Mouse (Mus musculus) forebrain, embryonic 15.5 days (tissue): ENCODE data around the gene Gjb1. TPM values are rescaled to one million over a fixed set of nuclear protein-coding genes. Genes with fewer than 3 reads are reported as not detected.

Experiments
- ATAC-seq: fragments of 200-750 bp; cut with Nextera tagmentation; replicated peaks from 2 replicates; pipeline ENCODE4 v1.8.0; 2017; ENCODE audit warnings: mild to moderate bottlenecking, moderate TSS enrichment, moderate library complexity
- H3K27ac ChIP-seq: fragments of 300-500 bp; sonication (generic); replicated peaks from 2 replicates; pipeline ENCODE4 v1.5.1; 2015; ENCODE audit warnings: mild to moderate bottlenecking, inconsistent platforms
- H3K27me3 ChIP-seq: fragments of 300-500 bp; sonication (generic); 2 replicates; pipeline ENCODE4 v1.6.1; 2015; ENCODE audit warnings: inconsistent platforms
- H3K36me3 ChIP-seq: fragments of 300-500 bp; sonication (generic); 2 replicates; pipeline ENCODE4 v1.6.1; 2015; ENCODE audit warnings: mild to moderate bottlenecking, inconsistent platforms
- H3K4me1 ChIP-seq: fragments of 300-500 bp; sonication (generic); 2 replicates; pipeline ENCODE4 v1.6.1; 2015; ENCODE audit warnings: inconsistent platforms
- H3K4me2 ChIP-seq: fragments of 300-500 bp; sonication (generic); replicated peaks from 2 replicates; pipeline ENCODE4 v1.6.1; 2015; ENCODE audit warnings: mild to moderate bottlenecking, inconsistent platforms
- H3K4me3 ChIP-seq: fragments of 300-500 bp; sonication (generic); 2 replicates; pipeline ENCODE4 v1.5.1; 2015; ENCODE audit warnings: mild to moderate bottlenecking, inconsistent platforms
- H3K9ac ChIP-seq: fragments of 300-500 bp; sonication (generic); replicated peaks from 2 replicates; pipeline ENCODE4 v1.6.1; 2015; ENCODE audit warnings: mild to moderate bottlenecking, inconsistent platforms
- H3K9me3 ChIP-seq: fragments of 300-500 bp; sonication (generic); 2 replicates; pipeline ENCODE4 v1.6.1; 2016; ENCODE audit warnings: inconsistent platforms
- WGBS: fragments of 180-500 bp; shearing (Covaris S2); methylation state at CpG from one replicate; pipeline ENCODE4 v1.1.7; 2015; ENCODE audit warnings: mixed read lengths; 5-methylcytosine and 5-hydroxymethylcytosine counted together
- polyA plus RNA-seq: library from polyadenylated mRNA; unstranded; fragments of >200 nt; fragmentation: Nextera tagmentation; extraction: Ambion mirVana; gene quantifications from 2 replicates; pipeline ENCODE4 v1.2.1, GENCODE M21; 2015

Gene Gjb1
- polyA plus RNA-seq, 1 experiment from 2014 or later = 0.29 TPM

- WGBS = 70% methylated on average over 3 of the region's 3 CpGs
- no peak overlapping the region for H3K9ac ChIP-seq
- H3K36me3 ChIP-seq = no peaks in the 10 kb centered on the region
- H3K4me1 ChIP-seq = no peaks in the 10 kb centered on the region
- no peak for ATAC-seq
- no peaks in the 10 kb centered on the region for H3K9me3 ChIP-seq
- H3K27me3 ChIP-seq = no peaks in the 10 kb centered on the region
- H3K4me3 ChIP-seq = no peak overlapping the region
- H3K4me2 ChIP-seq = no peak overlapping the region
- H3K27ac ChIP-seq = no peak overlapping the region
Observed at GRCm38 (mm10) chrX:101370573-101370972, 5.6 kb upstream of the Gjb1 start.

DNA sequence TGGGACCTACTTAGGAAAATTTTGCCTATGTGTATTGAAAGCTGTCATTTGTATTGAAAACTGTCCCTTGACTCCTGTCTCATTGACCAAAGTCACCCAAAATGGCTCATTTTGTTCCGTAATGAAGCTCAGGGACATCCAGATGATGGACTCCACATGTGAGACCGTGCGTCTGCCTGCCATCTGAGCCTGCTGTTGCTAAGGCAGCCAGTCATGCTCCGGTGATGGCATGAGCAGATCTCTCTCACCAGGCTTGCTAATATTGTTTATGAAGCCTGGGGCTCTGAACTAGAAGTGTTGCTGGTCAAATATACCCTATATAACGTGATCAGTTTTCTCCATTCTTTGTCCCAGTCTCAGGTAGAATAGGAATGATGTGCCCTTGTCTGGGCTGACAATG, 3.2 kb upstream of the Gjb1 start:
- Histone ChIP-seq H3K27ac (no peak overlapping the region), H3K4me1 (no peaks in the 10 kb centered on the region), H3K27me3 (no peaks in the 10 kb centered on the region), H3K36me3 (no peaks in the 10 kb centered on the region), H3K4me2 (no peak overlapping the region), H3K4me3 (no peak overlapping the region), H3K9me3 (no peaks in the 10 kb centered on the region), H3K9ac (no peak overlapping the region)
- ATAC-seq = no peak
- WGBS = 75% methylated on average over 5 of the region's 5 CpGs

- Histone ChIP-seq H3K9ac (no peak overlapping the region), H3K4me2 (no peak overlapping the region)
Observed at GRCm38 (mm10) chrX:101377076-101377475, 898 bp downstream of the Gjb1 start.

DNA sequence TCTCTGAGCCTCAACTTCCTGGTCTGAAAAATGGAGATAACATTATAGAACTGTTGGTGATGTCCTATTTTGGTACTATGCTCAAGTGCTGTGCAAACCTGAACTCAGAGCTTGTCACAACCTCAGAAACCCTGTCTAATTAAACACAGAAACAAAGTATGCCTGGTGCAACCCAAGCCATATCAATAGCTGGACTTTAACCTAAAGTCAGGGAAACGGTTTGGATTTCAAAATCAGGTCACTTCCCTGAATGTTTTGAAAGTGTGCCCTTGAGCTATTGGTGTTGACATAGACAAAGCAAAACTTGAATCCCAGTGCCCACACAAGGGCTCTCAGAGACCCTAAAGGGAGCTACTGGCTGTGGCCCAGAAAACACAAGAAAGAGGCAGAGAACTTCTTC, 3.6 kb downstream of the Gjb1 start:
- no peak overlapping the region for H3K4me3 ChIP-seq
- H3K36me3 ChIP-seq = no peaks in the 10 kb centered on the region
- no peaks in the 10 kb centered on the region for H3K9me3 ChIP-seq
- no peak overlapping the region for H3K27ac ChIP-seq
- ATAC-seq = no peak
- WGBS = 75% methylated on average over 1 of the region's 1 CpGs
- H3K9ac ChIP-seq = no peak overlapping the region
- peaks cover 9% of the 10 kb centered on the region; the same call in 1 of the 2 replicates for H3K4me1 ChIP-seq
- H3K4me2 ChIP-seq = no peak overlapping the region
- H3K27me3 ChIP-seq = 0 out of 2 replicates have a peak, but pooled peaks cover 7% of the 10 kb centered on the region

More at GRCm38 (mm10) chrX:101377076-101377475, 898 bp downstream of the Gjb1 start:
- 64% methylated on average over 4 of the region's 4 CpGs for WGBS
- no peaks in the 10 kb centered on the region for H3K4me1 ChIP-seq
- H3K27ac ChIP-seq = no peak overlapping the region
- H3K9me3 ChIP-seq = no peaks in the 10 kb centered on the region
- no peak overlapping the region for H3K4me3 ChIP-seq
- ATAC-seq = no peak
- H3K27me3 ChIP-seq = no peaks in the 10 kb centered on the region
- no peaks in the 10 kb centered on the region for H3K36me3 ChIP-seq

GRCm38 (mm10) chrX:101383455-101383854, 7.3 kb downstream of the Gjb1 start:
- no peak for ATAC-seq
- no peak overlapping the region for H3K9ac ChIP-seq
- H3K4me2 ChIP-seq = no peak overlapping the region
- H3K27me3 ChIP-seq = 0 out of 2 replicates have a peak, but pooled peaks cover 7% of the 10 kb centered on the region
- WGBS = 25% methylated on average over 18 of the region's 18 CpGs
- H3K4me3 ChIP-seq = no peak overlapping the region
- no peaks in the 10 kb centered on the region for H3K36me3 ChIP-seq
- H3K4me1 ChIP-seq = peaks cover 12% of the 10 kb centered on the region; the same call in 1 of the 2 replicates
- no peak overlapping the region for H3K27ac ChIP-seq
- H3K9me3 ChIP-seq = no peaks in the 10 kb centered on the region

- Histone ChIP-seq H3K4me3 (peak overlapping the region; percentile 35), H3K36me3 (no peaks in the 10 kb centered on the region), H3K27me3 (0 out of 2 replicates have a peak, but pooled peaks cover 7% of the 10 kb centered on the region), H3K4me1 (peaks cover 12% of the 10 kb centered on the region; the same call in 1 of the 2 replicates), H3K9me3 (no peaks in the 10 kb centered on the region), H3K9ac (peak overlapping the region; percentile 36; the same call in 1 of the 2 replicates), H3K4me2 (peak overlapping the region; percentile 52), H3K27ac (no peak overlapping the region)
- WGBS = 18% methylated on average over 29 of the region's 32 CpGs
- peak; percentile 62 for ATAC-seq
Observed at GRCm38 (mm10) chrX:101384439-101385137, 8.4 kb downstream of the Gjb1 start.

DNA sequence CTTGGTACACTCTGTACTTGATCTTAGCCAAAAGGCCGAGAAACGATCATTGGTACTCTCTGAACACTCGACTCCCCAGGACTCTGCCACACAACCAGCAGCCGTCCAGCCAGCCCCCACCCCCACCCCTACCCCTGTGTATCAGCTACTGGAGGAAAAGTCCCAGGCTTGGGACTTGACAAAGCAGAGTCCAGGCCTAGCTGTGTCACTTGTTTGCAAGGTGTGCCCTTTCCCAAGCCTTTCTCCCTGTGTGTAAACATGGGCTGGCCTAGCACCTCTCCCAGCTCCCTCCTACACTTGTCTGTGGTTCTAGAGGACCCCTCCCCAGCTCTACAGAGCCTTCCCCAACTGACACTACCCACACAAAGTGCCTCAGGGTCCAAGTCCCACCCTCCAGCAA, 10.0 kb downstream of the Gjb1 start:
- Histone ChIP-seq H3K27me3 (0 out of 2 replicates have a peak, but pooled peaks cover 7% of the 10 kb centered on the region), H3K36me3 (no peaks in the 10 kb centered on the region), H3K9me3 (no peaks in the 10 kb centered on the region), H3K4me1 (peaks cover 12% of the 10 kb centered on the region; the same call in 1 of the 2 replicates), H3K9ac (no peak overlapping the region), H3K27ac (no peak overlapping the region), H3K4me3 (no peak overlapping the region), H3K4me2 (no peak overlapping the region)
- WGBS = 26% methylated on average over 4 of the region's 4 CpGs
- peak; percentile 4; the same call in 1 of the 2 replicates for ATAC-seq

DNA sequence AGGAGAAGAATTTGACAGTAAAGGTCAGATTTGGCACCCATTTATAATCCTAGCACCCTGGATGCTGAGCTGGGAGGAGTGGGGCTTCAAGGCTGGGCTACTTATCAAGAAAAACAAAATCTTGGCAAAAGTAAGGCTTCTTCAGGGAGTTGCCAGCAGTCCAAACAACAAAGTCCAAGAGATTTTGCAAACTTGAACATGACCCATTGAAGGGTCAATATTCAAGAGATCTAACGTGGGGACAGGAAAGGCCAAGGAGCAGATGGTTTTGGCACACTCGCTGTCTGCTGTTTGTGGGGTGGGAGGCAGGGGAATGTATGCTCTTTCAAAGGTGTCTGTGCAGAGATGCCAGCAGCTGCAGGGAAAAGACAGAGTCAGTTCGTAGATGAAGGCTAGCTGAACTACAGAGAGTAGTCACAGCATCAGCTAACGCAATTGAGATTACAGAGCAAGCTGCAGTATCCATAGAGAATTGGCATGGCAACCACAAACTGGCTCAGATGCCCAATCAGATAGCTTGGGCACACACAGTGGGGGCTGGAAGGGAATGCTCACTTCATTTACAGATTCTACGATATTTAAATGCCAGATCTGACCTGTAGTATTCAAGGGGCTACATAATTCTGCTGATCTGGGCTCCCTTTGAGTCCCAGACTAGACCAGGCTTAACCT, 12.8 kb downstream of the Gjb1 start:
- Histone ChIP-seq H3K9me3 (no peaks in the 10 kb centered on the region), H3K4me2 (no peak overlapping the region), H3K4me3 (no peak overlapping the region), H3K9ac (no peak overlapping the region), H3K4me1 (peaks cover 9% of the 10 kb centered on the region; the same call in 1 of the 2 replicates), H3K27ac (no peak overlapping the region; the same call in 1 of the 2 replicates), H3K36me3 (no peaks in the 10 kb centered on the region), H3K27me3 (0 out of 2 replicates have a peak, but pooled peaks cover 2% of the 10 kb centered on the region)
- peak; percentile 39 for ATAC-seq
- 54% methylated on average over 5 of the region's 5 CpGs for WGBS

- Histone ChIP-seq H3K27me3 (no peaks in the 10 kb centered on the region), H3K4me1 (no peaks in the 10 kb centered on the region), H3K27ac (no peak overlapping the region), H3K4me3 (no peak overlapping the region), H3K4me2 (no peak overlapping the region), H3K36me3 (no peaks in the 10 kb centered on the region), H3K9me3 (no peaks in the 10 kb centered on the region), H3K9ac (no peak overlapping the region)
- ATAC-seq = no peak
- 57% methylated on average over 2 of the region's 2 CpGs for WGBS
Observed at GRCm38 (mm10) chrX:101394341-101394740, 18.2 kb downstream of the Gjb1 start.

- H3K4me2 ChIP-seq = no peak overlapping the region
- no peak overlapping the region for H3K27ac ChIP-seq
- 18% methylated on average over 11 of the region's 11 CpGs for WGBS
- no peak overlapping the region for H3K9ac ChIP-seq
- H3K4me1 ChIP-seq = no peaks in the 10 kb centered on the region
- no peaks in the 10 kb centered on the region for H3K9me3 ChIP-seq
- ATAC-seq = no peak
- H3K27me3 ChIP-seq = no peaks in the 10 kb centered on the region
- no peak overlapping the region for H3K4me3 ChIP-seq
- no peaks in the 10 kb centered on the region for H3K36me3 ChIP-seq
Observed at GRCm38 (mm10) chrX:101396459-101396858, 20.3 kb downstream of the Gjb1 start.

- no peaks in the 10 kb centered on the region for H3K27me3 ChIP-seq
- peak overlapping the region; percentile 55 for H3K4me3 ChIP-seq
- WGBS = 28% methylated on average over 36 of the region's 36 CpGs
- peak overlapping the region; percentile 82 for H3K27ac ChIP-seq
- H3K36me3 ChIP-seq = no peaks in the 10 kb centered on the region; the same call in 1 of the 2 replicates
- no peak; the same call in 1 of the 2 replicates for ATAC-seq
- peak overlapping the region; percentile 60 for H3K4me2 ChIP-seq
- peaks cover 19% of the 10 kb centered on the region for H3K4me1 ChIP-seq
- peak overlapping the region; percentile 55 for H3K9ac ChIP-seq
- H3K9me3 ChIP-seq = no peaks in the 10 kb centered on the region
Observed at GRCm38 (mm10) chrX:101418946-101419724, 43.0 kb downstream of the Gjb1 start.
